17 mouse cellular contexts compared by ENCODE assay signal in genomic region chr4:33413791-33414190, GRCm38 (mm10).
DNase-seq lines count a peak whose midpoint lies in the region; ATAC-seq and TF ChIP-seq lines count a peak whose summit lies in the region.
"Had no signal": no experiment of that assay in that cellular context is flagged by ENCODE, and none has a peak within 500 bp of the region (broad histone marks: within the 10 kb centered on the region; RNA-seq: fewer than 3 reads in every experiment).

No protein-coding gene starts in this region.

- 85% methylated on average over 4 of the region's 4 CpGs for WGBS in kidney, embryonic 16.5 days

- intact Hi-C loops in gastrocnemius, adult 2 months (cut with DNase I): loop anchor here (10.0 kb wide), 1 partner anchor 171 kb away; no protein-coding TSS in a partner anchor
- intact Hi-C loops in heart, postnatal 14 days (cut with DNase I): no loop called here

- no peak overlapping the region for H3K4me2 ChIP-seq in kidney, embryonic 16.5 days (replicated peaks; ENCODE audit: low read depth, low read length)
- H3K4me2 ChIP-seq: intestine, embryonic 15.5 days; limb, embryonic 15.5 days had no signal

- ATAC-seq in kidney, embryonic 16.5 days (ENCODE audit: low FRiP score, low TSS enrichment): no peak
- ATAC-seq: activated CD4-positive, CD25-positive, alpha-beta regulatory T cell, adult 4 months; intestine, embryonic 15.5 days had no signal

- DNase-seq in adrenal gland, postnatal 10 days: peak; percentile 30
- DNase-seq in adrenal gland, adult 18-20 months (ENCODE audit: low spot score in 2 of 2): no peak
- DNase-seq in kidney, postnatal 4 days: peak; percentile 21 to 22
- DNase-seq in gastrocnemius, adult 2 months: peak; percentile 69
- peak; percentile 48 to 69 for DNase-seq in heart, postnatal 14 days
- no peak for DNase-seq in thymus, postnatal 14 days
- no peak for DNase-seq in spleen, postnatal 10 days (ENCODE audit: low spot score in 2 of 2)
- DNase-seq: cerebellum, adult 9-11 months; right cerebral cortex, postnatal 25 days; thymus, postnatal 25 days had no signal

- H3K4me1 ChIP-seq in kidney, embryonic 16.5 days (ENCODE audit: insufficient read depth, low read length): no peaks in the 10 kb centered on the region
- H3K4me1 ChIP-seq: hindbrain, embryonic 10.5 days; intestine, embryonic 15.5 days; limb, embryonic 15.5 days had no signal

- no peaks in the 10 kb centered on the region for H3K36me3 ChIP-seq in kidney, embryonic 16.5 days (ENCODE audit: insufficient read depth, low read length)
- H3K36me3 ChIP-seq: intestine, embryonic 15.5 days; limb, embryonic 15.5 days had no signal

- no peak overlapping the region for H3K27ac ChIP-seq in kidney, embryonic 16.5 days (ENCODE audit: low read length)
- peak overlapping the region; percentile 65 for H3K27ac ChIP-seq in gastrocnemius, adult 2 months
- H3K27ac ChIP-seq: hindbrain, embryonic 10.5 days; intestine, embryonic 15.5 days; limb, embryonic 15.5 days had no signal

- no peak overlapping the region for H3K4me3 ChIP-seq in kidney, embryonic 16.5 days (ENCODE audit: low read length)
- peak overlapping the region; percentile 40 for H3K4me3 ChIP-seq in gastrocnemius, adult 2 months
- H3K4me3 ChIP-seq: hindbrain, embryonic 10.5 days; intestine, embryonic 15.5 days; limb, embryonic 15.5 days; myocyte had no signal

- H3K9ac ChIP-seq in kidney, embryonic 16.5 days (replicated peaks; ENCODE audit: low read length): no peak overlapping the region
- H3K9ac ChIP-seq: intestine, embryonic 15.5 days; limb, embryonic 15.5 days had no signal

- H3K27me3 ChIP-seq in kidney, embryonic 16.5 days (ENCODE audit: insufficient read depth, low read length): no peaks in the 10 kb centered on the region
- H3K27me3 ChIP-seq: CH12.LX; intestine, embryonic 15.5 days; limb, embryonic 15.5 days had no signal

- TF ChIP-seq CTCF in gastrocnemius, adult 2 months (IDR thresholded peaks at IDR 0.05): no peak

- no peaks in the 10 kb centered on the region for H3K9me3 ChIP-seq in kidney, embryonic 16.5 days (ENCODE audit: low read length)
- H3K9me3 ChIP-seq: hindbrain, embryonic 10.5 days; intestine, embryonic 15.5 days; limb, embryonic 15.5 days had no signal

Comparison
In these comparisons a context has a peak if more than half of its experiments do, and no peak if none do; other contexts are left out.
1. DNase-seq: peak in adrenal gland, postnatal 10 days (single experiment), kidney, postnatal 4 days (2 of 2), gastrocnemius, adult 2 months (single experiment) and heart, postnatal 14 days (2 of 2); none in adrenal gland, adult 18-20 months (0 of 2), thymus, postnatal 14 days (single experiment) and spleen, postnatal 10 days (0 of 2).